In the genomic region with DNA sequence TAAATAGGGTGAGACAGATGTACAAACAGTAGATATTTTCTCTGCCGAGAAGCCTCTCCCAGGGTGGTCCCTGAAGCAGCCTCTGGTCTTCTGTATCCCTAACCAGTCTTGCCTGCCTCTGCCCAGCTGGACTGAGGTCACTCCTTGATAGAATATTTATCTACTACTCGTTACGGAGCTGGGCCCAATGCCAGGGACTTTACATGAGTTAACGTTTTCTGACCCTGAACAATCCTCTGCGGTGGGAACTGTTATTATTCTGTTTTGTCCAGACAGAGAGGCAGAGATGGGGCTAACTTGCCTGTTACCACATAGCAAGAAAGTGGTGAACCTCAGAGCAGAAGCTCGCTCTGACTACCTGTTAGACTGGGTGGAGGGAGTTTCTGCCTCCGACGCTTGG, we compare ENCODE assay signal across 34 mouse cellular contexts. TPM values are rescaled to one million over a fixed set of nuclear protein-coding genes. Genes with fewer than 3 reads are reported as not detected.
DNase-seq lines count a peak whose midpoint lies in the region; ATAC-seq and TF ChIP-seq lines count a peak whose summit lies in the region.
"Had no signal": no experiment of that assay in that cellular context is flagged by ENCODE, and none has a peak within 500 bp of the region (broad histone marks: within the 10 kb centered on the region; RNA-seq: fewer than 3 reads in every experiment).

No protein-coding gene starts in this region.

- no peak for ATAC-seq in forebrain, postnatal 0 days
- ATAC-seq: forebrain, embryonic 14.5 days; liver, embryonic 12.5 days; liver, postnatal 0 days; lung, postnatal 0 days had no signal

- H3K4me3 ChIP-seq in forebrain, postnatal 0 days (ENCODE audit: low read depth, low read length), result no peak overlapping the region
- H3K4me3 ChIP-seq: heart, embryonic 10.5 days; heart, embryonic 15.5 days; liver, embryonic 12.5 days had no signal

- WGBS in forebrain, postnatal 0 days, result 53% methylated on average over 8 of the region's 8 CpGs

- H3K9ac ChIP-seq in forebrain, postnatal 0 days, result no peak overlapping the region
- H3K9ac ChIP-seq: heart, embryonic 15.5 days; hindbrain, embryonic 14.5 days; liver, embryonic 12.5 days; liver, postnatal 0 days had no signal

- H3K4me1 ChIP-seq in forebrain, postnatal 0 days (ENCODE audit: insufficient read depth), result no peaks in the 10 kb centered on the region
- H3K4me1 ChIP-seq: liver, embryonic 12.5 days had no signal

- TF ChIP-seq CTCF in forebrain, postnatal 0 days (IDR thresholded peaks at IDR 0.05; ENCODE audit: low read depth), result no peak

- no peak overlapping the region for H3K4me2 ChIP-seq in forebrain, postnatal 0 days (ENCODE audit: low read depth)
- H3K4me2 ChIP-seq: heart, embryonic 15.5 days; hindbrain, embryonic 14.5 days; liver, embryonic 12.5 days had no signal

- H3K27ac ChIP-seq in forebrain, postnatal 0 days (ENCODE audit: low read depth, low read length), result no peak overlapping the region
- H3K27ac ChIP-seq: heart, embryonic 10.5 days; heart, embryonic 15.5 days; hindbrain, embryonic 14.5 days; liver, embryonic 12.5 days; macrophage had no signal

- no peaks in the 10 kb centered on the region for H3K36me3 ChIP-seq in forebrain, postnatal 0 days (ENCODE audit: insufficient read depth)
- H3K36me3 ChIP-seq: heart, embryonic 10.5 days; heart, embryonic 15.5 days; liver, embryonic 12.5 days had no signal

- H3K9me3 ChIP-seq in forebrain, postnatal 0 days (ENCODE audit: low read length), result no peaks in the 10 kb centered on the region
- H3K9me3 ChIP-seq: heart, embryonic 10.5 days; heart, embryonic 15.5 days; liver, embryonic 12.5 days had no signal

- no peaks in the 10 kb centered on the region for H3K27me3 ChIP-seq in forebrain, postnatal 0 days (ENCODE audit: insufficient read depth, low read length)

- peak; percentile 42 for DNase-seq in heart, postnatal 4 days
- no peak for DNase-seq in heart, postnatal 14 days
- peak; percentile 15 for DNase-seq in ovary, postnatal 36 days (ENCODE audit: low spot score)
- no peak for DNase-seq in ovary, postnatal 14 days (ENCODE audit: low spot score)
- peak; percentile 69 for DNase-seq in adrenal gland, postnatal 10 days
- DNase-seq in spleen, adult 18-20 months, result no peak
- no peak for DNase-seq in forebrain, postnatal 0 days
- DNase-seq: cerebellum, adult 2 months; cerebellum, postnatal 36 days; gastrocnemius, postnatal 25 days; heart, adult 11 months; heart, postnatal 36 days; kidney, adult 18-20 months; kidney, postnatal 4 days; left cerebral cortex, postnatal 4 days; liver, postnatal 0 days; midbrain, embryonic 14.5 days; right cerebral cortex, postnatal 4 days had no signal

- intact Hi-C loops in heart, postnatal 14 days (cut with DNase I), result no loop called here

RNA-seq across cellular contexts. Expression of a gene that starts 15.5 kb away (rescaled TPM):
- total RNA-seq in heart, postnatal 4 days (2021), result under 1 TPM; 0.50 to 0.54 TPM
- total RNA-seq in heart, postnatal 14 days (2021), result under 1 TPM; 0.48 to 0.61 TPM
- total RNA-seq in adrenal gland, postnatal 10 days (2021), result under 1 TPM; 0.75 to 0.82 TPM
- total RNA-seq in forebrain, postnatal 0 days (2014; rRNA removed), result 0.10 TPM in 1 of 2 replicates, not detected in the other
- polyA plus RNA-seq in forebrain, postnatal 0 days (2015; fragmentation: Nextera tagmentation; extraction: Ambion mirVana), result 0.11 TPM in 1 of 2 replicates, not detected in the other
- total RNA-seq: gastrocnemius, adult 18-20 months; layer of hippocampus, adult 8-10 months; layer of hippocampus, postnatal 25 days; megakaryocyte-erythroid progenitor cell, adult 5-6 weeks; monocyte, adult 5-6 weeks had no signal
- polyA plus RNA-seq: macrophage; midbrain, embryonic 14.5 days; neural tube, embryonic 14.5 days had no signal

RNA-seq across cellular contexts. Expression of a gene that starts 19.6 kb away (rescaled TPM):
- not detected for total RNA-seq in heart, postnatal 4 days (2021)
- total RNA-seq in heart, postnatal 14 days (2021), result not detected
- not detected for total RNA-seq in adrenal gland, postnatal 10 days (2021)
- not detected in 2 replicates for total RNA-seq in forebrain, postnatal 0 days (2014; rRNA removed)
- not detected in 2 replicates for polyA plus RNA-seq in forebrain, postnatal 0 days (2015; fragmentation: Nextera tagmentation; extraction: Ambion mirVana)
- total RNA-seq: adrenal gland, adult 18-20 months; CH12.LX; gastrocnemius, adult 18-20 months; gastrocnemius, postnatal 25 days; heart, postnatal 36 days; layer of hippocampus, adult 8-10 months; layer of hippocampus, postnatal 25 days; left cerebral cortex, postnatal 4 days; megakaryocyte-erythroid progenitor cell, adult 5-6 weeks; monocyte, adult 5-6 weeks had no signal
- polyA plus RNA-seq: forebrain, embryonic 14.5 days; frontal cortex, adult 2 months; heart, embryonic 10.5 days; heart, embryonic 15.5 days; liver, embryonic 12.5 days; liver, postnatal 0 days; macrophage; midbrain, embryonic 14.5 days; neural tube, embryonic 14.5 days had no signal

RNA-seq across cellular contexts. Expression of a gene that starts 42.8 kb away (rescaled TPM):
- under 1 TPM in 1 of 2 experiments, not detected in 1; 0.43 TPM for total RNA-seq in heart, postnatal 4 days (2021)
- total RNA-seq in heart, postnatal 14 days (2021), result under 1 TPM in 1 of 2 experiments, not detected in 1; 0.22 TPM
- under 1 TPM; 0.27 to 0.42 TPM for total RNA-seq in adrenal gland, postnatal 10 days (2021)
- 1.2 TPM in 1 of 2 replicates, not detected in the other for total RNA-seq in forebrain, postnatal 0 days (2014; rRNA removed)
- polyA plus RNA-seq in forebrain, postnatal 0 days (2015; fragmentation: Nextera tagmentation; extraction: Ambion mirVana), result 0.20 and 0.30 TPM in 2 replicates
- total RNA-seq: adrenal gland, adult 18-20 months; CH12.LX; gastrocnemius, adult 18-20 months; gastrocnemius, postnatal 25 days; megakaryocyte-erythroid progenitor cell, adult 5-6 weeks; monocyte, adult 5-6 weeks had no signal
- polyA plus RNA-seq: forebrain, embryonic 14.5 days; hindbrain, embryonic 14.5 days; liver, embryonic 12.5 days; macrophage had no signal

RNA-seq across cellular contexts. Expression of a gene that starts 59.7 kb away (rescaled TPM):
- 10 to 100 TPM; 25.3 to 27.4 TPM for total RNA-seq in heart, postnatal 4 days (2021)
- total RNA-seq in heart, postnatal 14 days (2021), result 10 to 100 TPM; 20.8 to 23.0 TPM
- total RNA-seq in adrenal gland, postnatal 10 days (2021), result 10 to 100 TPM; 13.3 to 15.4 TPM
- 13.3 and 20.5 TPM in 2 replicates for total RNA-seq in forebrain, postnatal 0 days (2014; rRNA removed)
- polyA plus RNA-seq in forebrain, postnatal 0 days (2015; fragmentation: Nextera tagmentation; extraction: Ambion mirVana), result 15.3 and 15.7 TPM in 2 replicates
- total RNA-seq: CH12.LX; megakaryocyte-erythroid progenitor cell, adult 5-6 weeks; monocyte, adult 5-6 weeks had no signal
- polyA plus RNA-seq: macrophage had no signal

Comparison
In these comparisons a context has a peak if more than half of its experiments do, and no peak if none do; other contexts are left out.
1. DNase-seq: peak in heart, postnatal 4 days (single experiment), ovary, postnatal 36 days (single experiment) and adrenal gland, postnatal 10 days (single experiment); none in heart, postnatal 14 days (0 of 2), ovary, postnatal 14 days (single experiment), spleen, adult 18-20 months (0 of 2) and forebrain, postnatal 0 days (single experiment).